Mouse (Mus musculus): ENCODE data around the gene Ubac1.

GRCm38 (mm10) chr2:25978997-25979396, 42.5 kb downstream of the Ubac1 start:
- TF ChIP-seq POLR2A (IDR thresholded peaks at IDR 0.05; ENCODE audit: borderline replicate concordance, extremely low read depth, low read depth, low read length) (no peak), CTCF (IDR thresholded peaks at IDR 0.05; ENCODE audit: insufficient read depth, low read length) (no peak)
